11 mouse cellular contexts compared by ENCODE assay signal in the genomic region with DNA sequence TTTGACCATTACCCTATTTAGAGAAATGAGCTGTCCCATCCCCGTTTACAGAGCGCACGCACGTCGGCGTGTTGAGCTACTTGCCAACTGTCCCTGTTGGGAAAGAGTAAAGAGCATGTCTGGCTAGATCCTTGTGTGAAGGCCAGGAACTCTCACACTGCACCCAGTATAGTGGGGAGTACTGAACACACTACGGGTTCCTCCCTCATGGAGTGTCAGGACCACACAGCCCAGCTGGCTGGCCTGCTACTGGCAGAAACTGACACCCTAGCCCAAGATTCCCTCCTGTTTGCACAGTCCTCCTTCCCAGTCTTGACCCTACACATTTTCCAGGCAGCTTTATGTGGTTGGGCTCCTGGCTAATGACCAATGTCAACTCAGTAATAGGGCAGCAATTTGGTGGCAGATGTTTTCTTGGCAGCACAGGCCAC. TPM values are rescaled to one million over a fixed set of nuclear protein-coding genes. Genes with fewer than 3 reads are reported as not detected.
DNase-seq lines count a peak whose midpoint lies in the region; ATAC-seq lines count a peak whose summit lies in the region.
"Had no signal": no experiment of that assay in that cellular context is flagged by ENCODE, and none has a peak within 500 bp of the region (broad histone marks: within the 10 kb centered on the region; RNA-seq: fewer than 3 reads in every experiment).

No protein-coding gene starts in this region.

- no peaks in the 10 kb centered on the region for H3K36me3 ChIP-seq in embryonic facial prominence, embryonic 10.5 days (replicated peaks)
- no peaks in the 10 kb centered on the region for H3K36me3 ChIP-seq in lung, embryonic 16.5 days (ENCODE audit: control insufficient read depth, insufficient read depth, low read length)

- H3K9ac ChIP-seq in lung, embryonic 16.5 days (ENCODE audit: low read length): no peak overlapping the region

- peaks cover 30% of the 10 kb centered on the region for H3K27me3 ChIP-seq in embryonic facial prominence, embryonic 10.5 days (replicated peaks; ENCODE audit: low read depth, poor library complexity, severe bottlenecking)
- no peaks in the 10 kb centered on the region for H3K27me3 ChIP-seq in lung, embryonic 16.5 days (ENCODE audit: control insufficient read depth, insufficient read depth, low read depth, low read length)

- no peak overlapping the region for H3K4me2 ChIP-seq in lung, embryonic 16.5 days (ENCODE audit: low read depth, low read length)

- ATAC-seq in lung, embryonic 16.5 days (ENCODE audit: low read depth): peak; percentile 74

- H3K9me3 ChIP-seq in embryonic facial prominence, embryonic 10.5 days: no peaks in the 10 kb centered on the region
- H3K9me3 ChIP-seq in lung, embryonic 16.5 days (ENCODE audit: control insufficient read depth, low read length): no peaks in the 10 kb centered on the region

- peak; percentile 21 for DNase-seq in adrenal gland, postnatal 10 days
- DNase-seq in adrenal gland, adult 8-10 months: no peak
- DNase-seq in kidney, postnatal 25 days: peak; percentile 10 to 58
- DNase-seq in kidney, adult 11 months: no peak
- DNase-seq in embryonic facial prominence, embryonic 10.5 days (ENCODE audit: low spot score): no peak
- no peak for DNase-seq in spleen, postnatal 4 days (ENCODE audit: low spot score in 2 of 2)
- no peak for DNase-seq in frontal cortex, postnatal 10 days (ENCODE audit: low spot score in 2 of 2)
- DNase-seq: cerebellum, postnatal 14 days; gastrocnemius, postnatal 36 days; left cerebral cortex, postnatal 4 days had no signal

- H3K4me1 ChIP-seq in embryonic facial prominence, embryonic 10.5 days: peaks cover 41% of the 10 kb centered on the region
- H3K4me1 ChIP-seq in lung, embryonic 16.5 days (replicated peaks; ENCODE audit: control insufficient read depth, insufficient read depth, low read length): peaks cover 22% of the 10 kb centered on the region

- 87% methylated on average over 7 of the region's 7 CpGs for WGBS in embryonic facial prominence, embryonic 10.5 days
- WGBS in lung, embryonic 16.5 days: 65% methylated on average over 7 of the region's 7 CpGs

- peak overlapping the region; percentile 35; the same call in 1 of the 2 replicates for H3K27ac ChIP-seq in embryonic facial prominence, embryonic 10.5 days (replicated peaks)
- peak overlapping the region; percentile 4; the same call in 1 of the 2 replicates for H3K27ac ChIP-seq in lung, embryonic 16.5 days (ENCODE audit: low read length)

- no peak overlapping the region for H3K4me3 ChIP-seq in embryonic facial prominence, embryonic 10.5 days
- H3K4me3 ChIP-seq in lung, embryonic 16.5 days (ENCODE audit: low read length): no peak overlapping the region

RNA-seq across cellular contexts. Expression of a gene that starts 5.3 kb away (rescaled TPM):
- 10 to 100 TPM; 10.7 to 11.4 TPM for total RNA-seq in adrenal gland, postnatal 10 days (2021)
- total RNA-seq in adrenal gland, adult 8-10 months (2022): 10 to 100 TPM; 21.1 to 36.2 (median 30.3) TPM
- 0.65 and 0.80 TPM in 2 replicates for polyA plus RNA-seq in embryonic facial prominence, embryonic 10.5 days (2016; fragmentation: Nextera tagmentation; extraction: Ambion mirVana)
- 2.8 and 2.9 TPM in 2 replicates for polyA plus RNA-seq in lung, embryonic 16.5 days (2015; fragmentation: Nextera tagmentation; extraction: Ambion mirVana)

Comparison
In these comparisons a context has a peak if more than half of its experiments do, and no peak if none do; other contexts are left out.
1. DNase-seq: peak in adrenal gland, postnatal 10 days (single experiment) and kidney, postnatal 25 days (2 of 2); none in adrenal gland, adult 8-10 months (single experiment), kidney, adult 11 months (single experiment), embryonic facial prominence, embryonic 10.5 days (single experiment), spleen, postnatal 4 days (0 of 2) and frontal cortex, postnatal 10 days (0 of 2).